Mouse (Mus musculus): Measurements from ENCODE around the gene Sall1. TPM values are rescaled to one million over a fixed set of nuclear protein-coding genes. Genes with fewer than 3 reads are reported as not detected.

The Sall1 gene
- total and polyA plus RNA-seq, 3 experiments, result 0.05 TPM; not detected in 2

GRCm38 (mm10) chr8:89026139-89026520 lies 17.8 kb downstream of the Sall1 start:
- DNase-seq (ENCODE audit: low spot score), result no peak
- Histone ChIP-seq H3K9me3 (replicated peaks) (peaks cover 62% of the 10 kb centered on the region), H3K27me3 (ENCODE audit: insufficient read depth, low read length) (no peaks in the 10 kb centered on the region), H3K4me1 (ENCODE audit: insufficient read depth, low read depth, low read length) (no peaks in the 10 kb centered on the region), H3K36me3 (replicated peaks) (no peaks in the 10 kb centered on the region), H3K4me3 (ENCODE audit: low read depth, low read length) (no peak overlapping the region)
- no peak for ATAC-seq (ENCODE audit: extremely low read depth, insufficient number of reproducible peaks, low FRiP score, poor library complexity, severe bottlenecking)
- TF ChIP-seq CTCF (IDR thresholded peaks at IDR 0.05; ENCODE audit: low read depth, low read length) (no peak), GATA2 (IDR thresholded peaks at IDR 0.05; ENCODE audit: borderline replicate concordance, low read depth, low read length) (no peak), TAL1 (conservative IDR thresholded peaks at IDR 0.05; ENCODE audit: low read depth, low read length) (no peak), POLR2AphosphoS5 (IDR thresholded peaks at IDR 0.05; ENCODE audit: insufficient replicate concordance, low read depth, low read length) (no peak), GATA1 (IDR thresholded peaks at IDR 0.05; ENCODE audit: borderline replicate concordance, low read length) (no peak)

- Histone ChIP-seq H3K4me1 (ENCODE audit: insufficient read depth, low read depth, low read length) (no peaks in the 10 kb centered on the region), H3K4me3 (ENCODE audit: low read depth, low read length) (no peak overlapping the region; the same call in 1 of the 2 replicates)
- TF ChIP-seq POLR2AphosphoS5 (IDR thresholded peaks at IDR 0.05; ENCODE audit: insufficient replicate concordance, low read depth, low read length) (no peak), GATA1 (IDR thresholded peaks at IDR 0.05; ENCODE audit: borderline replicate concordance, low read length) (no peak), GATA2 (IDR thresholded peaks at IDR 0.05; ENCODE audit: borderline replicate concordance, low read depth, low read length) (no peak), TAL1 (conservative IDR thresholded peaks at IDR 0.05; ENCODE audit: low read depth, low read length) (no peak), CTCF (IDR thresholded peaks at IDR 0.05; ENCODE audit: low read depth, low read length) (no peak)
Measured at GRCm38 (mm10) chr8:89025281-89026138, 18.5 kb downstream of the Sall1 start.

GRCm38 (mm10) chr8:89024796-89025195 lies 19.2 kb downstream of the Sall1 start:
- H3K4me1 ChIP-seq (ENCODE audit: insufficient read depth, low read depth, low read length), result no peaks in the 10 kb centered on the region
- no peaks in the 10 kb centered on the region for H3K27me3 ChIP-seq (ENCODE audit: insufficient read depth, low read length)
- TF ChIP-seq GATA1 (IDR thresholded peaks at IDR 0.05; ENCODE audit: borderline replicate concordance, low read length) (no peak), CTCF (IDR thresholded peaks at IDR 0.05; ENCODE audit: low read depth, low read length) (no peak), TAL1 (conservative IDR thresholded peaks at IDR 0.05; ENCODE audit: low read depth, low read length) (no peak), POLR2AphosphoS5 (IDR thresholded peaks at IDR 0.05; ENCODE audit: insufficient replicate concordance, low read depth, low read length) (no peak), GATA2 (IDR thresholded peaks at IDR 0.05; ENCODE audit: borderline replicate concordance, low read depth, low read length) (no peak)
- ATAC-seq (ENCODE audit: extremely low read depth, insufficient number of reproducible peaks, low FRiP score, poor library complexity, severe bottlenecking), result no peak
- H3K9me3 ChIP-seq (replicated peaks), result peaks cover 57% of the 10 kb centered on the region
- no peak for DNase-seq (ENCODE audit: low spot score)
- no peak overlapping the region for H3K4me3 ChIP-seq (ENCODE audit: low read depth, low read length)
- H3K36me3 ChIP-seq (replicated peaks), result no peaks in the 10 kb centered on the region

More at GRCm38 (mm10) chr8:89025281-89026138, 18.5 kb downstream of the Sall1 start:
- no peaks in the 10 kb centered on the region for H3K27me3 ChIP-seq (ENCODE audit: insufficient read depth, low read length)
- DNase-seq (ENCODE audit: low spot score), result no peak
- no peak for ATAC-seq (ENCODE audit: extremely low read depth, insufficient number of reproducible peaks, low FRiP score, poor library complexity, severe bottlenecking)
- peaks cover 59% of the 10 kb centered on the region for H3K9me3 ChIP-seq (replicated peaks)
- H3K36me3 ChIP-seq (replicated peaks), result no peaks in the 10 kb centered on the region

GRCm38 (mm10) chr8:89021139-89021538 lies 22.8 kb downstream of the Sall1 start:
- no peak for ATAC-seq (ENCODE audit: extremely low read depth, insufficient number of reproducible peaks, low FRiP score, poor library complexity, severe bottlenecking)
- Histone ChIP-seq H3K4me1 (ENCODE audit: insufficient read depth, low read depth, low read length) (no peaks in the 10 kb centered on the region), H3K4me3 (ENCODE audit: low read depth, low read length) (no peak overlapping the region), H3K27me3 (ENCODE audit: insufficient read depth, low read length) (no peaks in the 10 kb centered on the region), H3K9me3 (replicated peaks) (peaks cover 63% of the 10 kb centered on the region), H3K36me3 (replicated peaks) (no peaks in the 10 kb centered on the region)
- DNase-seq (ENCODE audit: low spot score), result no peak
- TF ChIP-seq TAL1 (conservative IDR thresholded peaks at IDR 0.05; ENCODE audit: low read depth, low read length) (no peak), GATA2 (IDR thresholded peaks at IDR 0.05; ENCODE audit: borderline replicate concordance, low read depth, low read length) (no peak), POLR2AphosphoS5 (IDR thresholded peaks at IDR 0.05; ENCODE audit: insufficient replicate concordance, low read depth, low read length) (no peak), GATA1 (IDR thresholded peaks at IDR 0.05; ENCODE audit: borderline replicate concordance, low read length) (no peak), CTCF (IDR thresholded peaks at IDR 0.05; ENCODE audit: low read depth, low read length) (no peak)

- DNase-seq (ENCODE audit: low spot score) (no peak), ATAC-seq (ENCODE audit: extremely low read depth, insufficient number of reproducible peaks, low FRiP score, poor library complexity, severe bottlenecking) (no peak)
- Histone ChIP-seq H3K27me3 (ENCODE audit: insufficient read depth, low read length) (no peaks in the 10 kb centered on the region), H3K4me1 (ENCODE audit: insufficient read depth, low read depth, low read length) (no peaks in the 10 kb centered on the region), H3K9me3 (replicated peaks) (peaks cover 61% of the 10 kb centered on the region), H3K36me3 (replicated peaks) (no peaks in the 10 kb centered on the region), H3K4me3 (ENCODE audit: low read depth, low read length) (no peak overlapping the region)
- TF ChIP-seq CTCF (IDR thresholded peaks at IDR 0.05; ENCODE audit: low read depth, low read length) (no peak), TAL1 (conservative IDR thresholded peaks at IDR 0.05; ENCODE audit: low read depth, low read length) (no peak), GATA1 (IDR thresholded peaks at IDR 0.05; ENCODE audit: borderline replicate concordance, low read length) (no peak), GATA2 (IDR thresholded peaks at IDR 0.05; ENCODE audit: borderline replicate concordance, low read depth, low read length) (no peak), POLR2AphosphoS5 (IDR thresholded peaks at IDR 0.05; ENCODE audit: insufficient replicate concordance, low read depth, low read length) (no peak)
Measured at GRCm38 (mm10) chr8:89017891-89018290, 26.1 kb downstream of the Sall1 start.

- DNase-seq (ENCODE audit: low spot score) (no peak), ATAC-seq (ENCODE audit: extremely low read depth, insufficient number of reproducible peaks, low FRiP score, poor library complexity, severe bottlenecking) (no peak)
- Histone ChIP-seq H3K36me3 (replicated peaks) (no peaks in the 10 kb centered on the region), H3K4me1 (ENCODE audit: insufficient read depth, low read depth, low read length) (no peaks in the 10 kb centered on the region), H3K4me3 (ENCODE audit: low read depth, low read length) (no peak overlapping the region), H3K27me3 (ENCODE audit: insufficient read depth, low read length) (no peaks in the 10 kb centered on the region), H3K9me3 (replicated peaks) (peaks cover 61% of the 10 kb centered on the region)
- TF ChIP-seq TAL1 (conservative IDR thresholded peaks at IDR 0.05; ENCODE audit: low read depth, low read length) (no peak), GATA2 (IDR thresholded peaks at IDR 0.05; ENCODE audit: borderline replicate concordance, low read depth, low read length) (no peak), GATA1 (IDR thresholded peaks at IDR 0.05; ENCODE audit: borderline replicate concordance, low read length) (no peak)
Measured at GRCm38 (mm10) chr8:89016465-89017070, 27.4 kb downstream of the Sall1 start.
